Mouse (Mus musculus) kidney, adult 8-10 months (tissue): ENCODE data around the gene Olfr923.
"Not testable (repeated sequence)": the region's sequence is repeated elsewhere in the genome, so short reads cannot be mapped to it uniquely, and the experiment has no call there.

Experiments
- DNase-seq, 2 experiments: peaks; one replicate each; pipeline ENCODE4 v3.0.0; 2022

The Olfr923 gene

DNA sequence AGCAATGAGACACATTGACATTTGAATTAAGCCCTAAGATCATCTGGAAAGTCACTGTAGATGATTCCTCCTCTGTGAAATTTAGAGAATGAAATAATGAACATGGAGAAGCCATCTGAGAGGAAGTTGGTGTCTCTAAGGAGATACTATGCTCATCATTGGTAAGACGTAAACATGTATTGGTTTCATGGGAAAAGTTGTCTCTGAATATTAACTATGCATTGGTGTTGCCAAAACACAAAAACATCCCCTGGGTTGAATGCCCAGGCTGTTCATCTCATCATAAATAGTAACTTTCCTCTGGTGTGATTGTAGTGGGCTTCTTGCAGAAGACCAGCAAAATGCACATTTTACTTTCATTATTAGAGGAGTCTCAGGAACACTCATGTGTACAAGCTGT, at the start of gene Olfr923:
Olfr923 (plus strand) TSS at position 301 of the 400 bp plus-strand sequence.
- DNase-seq: no peak

DNA sequence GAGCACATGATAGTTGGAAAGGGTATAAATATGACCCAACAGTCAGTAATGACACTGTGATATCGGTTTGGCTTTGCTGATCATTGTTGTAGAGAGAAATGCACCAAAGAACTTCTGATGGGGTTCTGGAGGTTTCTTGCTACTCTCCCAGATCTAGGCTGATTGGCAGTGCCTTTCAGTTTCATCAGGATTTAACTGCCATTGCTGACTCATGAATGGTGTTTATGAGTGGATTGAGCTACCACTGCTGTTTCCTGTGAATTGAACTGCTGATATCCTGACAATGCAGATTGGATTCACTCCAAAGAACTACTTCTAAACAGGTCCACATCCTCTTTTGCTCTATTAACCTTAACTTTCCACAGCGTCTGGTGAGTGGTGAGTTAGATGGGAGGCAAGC, 33.7 kb upstream of the Olfr923 start:
- no peak for DNase-seq

DNA sequence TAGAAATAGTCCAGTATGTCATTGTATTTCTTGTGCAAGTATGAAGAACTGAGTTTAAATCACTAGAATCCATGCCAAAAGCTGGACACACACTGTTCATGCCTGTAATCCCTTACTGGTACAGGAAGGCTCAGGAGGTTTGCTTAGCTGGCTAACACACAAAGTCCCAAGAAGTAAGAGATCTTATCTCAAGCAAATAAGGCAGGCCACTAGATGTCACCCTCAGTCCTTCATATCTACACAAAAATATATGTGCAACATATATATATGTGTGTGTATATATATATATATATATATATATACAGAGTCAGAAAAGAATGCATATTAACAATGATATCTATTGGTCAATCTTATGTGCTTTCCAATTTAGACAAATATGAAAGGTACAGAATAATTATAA, 20.6 kb upstream of the Olfr923 start:
- no peak for DNase-seq

DNA sequence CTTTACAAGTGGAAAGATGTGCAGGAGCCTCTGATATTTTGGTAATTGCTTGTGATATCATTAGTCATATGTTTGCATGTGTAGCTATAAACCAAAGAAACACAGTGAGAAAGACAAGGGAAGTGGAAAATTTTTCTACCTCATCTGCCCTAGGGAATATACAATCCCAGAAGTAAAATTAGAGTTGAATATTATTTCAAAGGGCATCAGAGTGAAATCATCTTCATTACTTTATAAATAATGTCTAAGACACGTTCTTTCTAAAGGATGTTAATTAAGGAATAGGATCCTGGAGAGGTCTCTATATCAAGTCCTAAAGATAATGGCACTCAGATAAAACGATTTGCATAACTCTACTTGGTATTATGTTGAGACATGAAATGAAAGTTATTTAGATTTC, 12.0 kb upstream of the Olfr923 start, which contains the start of gene Olfr922:
Olfr922 (plus strand) TSS at position 301 of the 400 bp plus-strand sequence.
- no peak for DNase-seq

DNA sequence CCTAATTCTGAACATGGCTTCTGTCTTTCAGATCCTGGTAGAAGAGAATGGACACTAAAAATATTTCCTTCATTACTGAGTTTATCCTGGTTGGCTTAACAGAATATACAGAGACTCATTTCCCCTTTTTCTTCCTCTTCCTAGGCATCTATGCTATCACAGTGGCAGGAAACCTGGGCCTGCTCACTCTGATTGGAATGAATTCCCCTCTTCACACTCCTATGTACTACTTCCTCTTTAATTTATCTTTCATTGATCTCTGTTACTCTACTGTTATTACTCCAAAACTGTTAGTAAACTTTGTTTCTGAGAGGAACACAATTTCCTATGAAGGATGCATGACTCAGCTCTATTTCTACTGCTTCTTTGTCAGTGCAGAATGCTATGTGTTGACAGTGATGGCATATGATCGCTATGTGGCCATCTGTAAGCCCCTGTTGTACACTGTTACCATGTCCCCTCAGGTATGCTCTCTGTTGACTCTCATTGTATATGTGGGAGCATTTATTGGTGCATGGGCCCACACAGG, 10.8 kb upstream of the Olfr923 start:
- no peak for DNase-seq

DNA sequence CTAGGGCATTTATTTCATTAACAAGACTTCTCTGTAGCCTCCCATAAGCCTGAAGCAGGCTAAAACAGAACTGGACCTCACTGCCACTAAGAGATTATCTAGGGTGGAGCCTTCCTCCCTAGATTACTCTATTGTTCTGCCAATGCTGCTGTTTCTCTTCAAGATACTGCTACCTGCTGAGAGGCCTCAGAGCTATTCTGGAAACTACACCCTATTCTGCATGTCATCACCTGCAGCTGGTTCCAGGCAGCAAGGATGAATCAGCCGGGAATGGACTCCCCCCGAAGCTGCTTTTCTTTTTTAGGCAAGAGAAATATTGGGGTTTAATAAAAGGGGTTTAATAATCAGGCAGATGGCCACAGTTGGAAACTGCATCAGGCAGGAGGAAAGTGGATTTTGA, 6.7 kb downstream of the Olfr923 start:
- no peak for DNase-seq

DNA sequence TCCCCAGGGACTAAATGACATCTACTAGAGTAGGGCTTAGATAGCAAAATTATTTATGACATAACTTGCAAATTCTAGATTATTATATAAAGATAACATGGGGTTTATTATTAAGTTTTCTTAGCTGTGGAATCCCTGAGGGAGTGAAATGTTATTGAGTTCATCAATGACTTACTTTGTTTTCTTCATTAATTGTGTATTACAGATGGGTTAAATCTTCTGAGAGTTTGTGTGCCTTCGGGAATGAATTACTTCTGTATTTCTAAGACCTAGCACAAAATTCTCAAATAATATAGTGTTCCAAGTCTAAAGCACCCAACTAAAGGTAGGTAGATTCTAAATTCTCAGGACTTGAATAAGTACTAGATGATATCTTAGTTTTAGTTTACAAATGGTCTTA, 17.8 kb downstream of the Olfr923 start, which contains the start of gene Olfr924:
Olfr924 (plus strand) TSS at position 301 of the 400 bp plus-strand sequence.
- no peak for DNase-seq

DNA sequence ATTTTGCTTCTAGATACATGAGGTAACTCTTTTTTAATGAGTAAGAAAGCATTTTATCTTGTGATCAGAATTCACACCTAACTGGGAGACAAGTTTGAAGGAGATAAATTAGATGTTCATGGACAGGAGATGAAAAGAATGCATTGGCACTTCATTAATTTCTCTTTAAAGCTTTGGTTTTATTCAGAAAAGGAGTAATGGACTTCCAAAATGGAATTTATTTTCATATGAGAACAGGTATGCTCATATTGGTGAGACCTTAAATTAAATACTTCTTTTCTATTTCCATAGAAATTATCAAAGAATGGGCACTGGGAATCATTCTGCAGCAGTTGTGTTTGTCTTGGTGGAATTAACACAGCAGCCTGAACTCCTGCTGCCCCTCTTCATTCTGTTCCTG, 28.4 kb downstream of the Olfr923 start, which contains the start of gene Olfr26:
Olfr26 (plus strand) TSS at position 301 of the 400 bp plus-strand sequence.
- no peak for DNase-seq

DNA sequence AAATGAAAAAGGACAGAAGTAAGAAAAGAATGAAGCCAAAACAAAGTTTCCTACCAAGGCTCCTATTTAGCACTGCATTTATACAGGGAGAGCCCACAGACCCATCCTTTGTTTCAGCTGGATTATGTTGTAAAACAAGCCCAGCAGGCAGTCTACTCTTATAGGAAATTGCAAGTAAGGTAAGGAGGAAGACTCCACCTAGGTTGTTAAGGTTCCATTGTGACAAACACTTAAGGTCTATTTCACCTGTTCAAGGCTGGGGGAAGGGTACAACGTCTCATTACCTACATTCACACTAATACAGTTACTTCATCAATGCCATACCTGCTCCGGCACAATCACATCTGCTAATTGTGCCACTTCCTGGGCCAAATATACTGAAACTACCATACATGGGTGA, 48.5 kb downstream of the Olfr923 start:
- not testable (repeated sequence) for DNase-seq

DNA sequence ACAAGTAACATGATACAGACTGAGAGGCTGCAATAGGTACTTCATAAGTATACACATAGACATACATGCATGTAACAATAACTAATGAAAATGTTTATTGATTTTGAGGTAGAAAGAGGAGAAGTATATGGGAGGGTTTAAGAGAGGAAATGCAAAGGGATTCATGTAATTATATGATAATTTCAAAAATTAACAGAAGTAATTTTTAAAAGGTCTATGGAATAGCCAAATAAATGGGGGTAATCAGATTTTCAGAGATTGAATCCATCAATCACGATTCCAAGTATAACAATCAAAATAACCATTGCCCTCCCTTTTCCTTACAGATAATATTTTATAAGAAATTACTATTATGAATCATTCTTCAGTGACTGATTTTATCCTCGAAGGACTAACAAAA, 50.5 kb downstream of the Olfr923 start, which contains the start of gene Olfr926:
Olfr926 (plus strand) TSS at position 301 of the 400 bp plus-strand sequence.
- DNase-seq: no peak
